11 mouse cellular contexts compared by ENCODE assay signal in genomic region chr2:35696193-35696541, GRCm38 (mm10).
DNase-seq lines count a peak whose midpoint lies in the region; ATAC-seq and TF ChIP-seq lines count a peak whose summit lies in the region.
"Had no signal": no experiment of that assay in that cellular context is flagged by ENCODE, and none has a peak within 500 bp of the region (broad histone marks: within the 10 kb centered on the region; RNA-seq: fewer than 3 reads in every experiment).

No protein-coding gene starts in this region.

- no peak overlapping the region for H3K4me3 ChIP-seq in hindbrain, embryonic 10.5 days
- H3K4me3 ChIP-seq in hindbrain, embryonic 11.5 days (ENCODE audit: low read depth, low read length) = no peak overlapping the region
- no peak overlapping the region for H3K4me3 ChIP-seq in C2C12 (ENCODE audit: insufficient read depth, poor library complexity, severe bottlenecking)
- H3K4me3 ChIP-seq in embryonic facial prominence, embryonic 10.5 days = no peak overlapping the region
- H3K4me3 ChIP-seq in limb, embryonic 13.5 days = peak overlapping the region; percentile 22; the same call in 1 of the 2 replicates
- H3K4me3 ChIP-seq in thymus, adult 2 months (ENCODE audit: control insufficient read depth, insufficient read depth, low read length) = no peak overlapping the region

- H3K36me3 ChIP-seq in hindbrain, embryonic 10.5 days = no peaks in the 10 kb centered on the region; the same call in 1 of the 2 replicates
- H3K36me3 ChIP-seq in hindbrain, embryonic 11.5 days (ENCODE audit: control insufficient read depth, insufficient read depth, low read length) = no peaks in the 10 kb centered on the region
- H3K36me3 ChIP-seq in C2C12 (ENCODE audit: control insufficient read depth, insufficient read depth) = no peaks in the 10 kb centered on the region
- 0 out of 2 replicates have a peak, but pooled peaks cover 3% of the 10 kb centered on the region for H3K36me3 ChIP-seq in embryonic facial prominence, embryonic 10.5 days (replicated peaks)
- H3K36me3 ChIP-seq in limb, embryonic 13.5 days = no peaks in the 10 kb centered on the region
- no peaks in the 10 kb centered on the region for H3K36me3 ChIP-seq in thymus, adult 2 months (ENCODE audit: control insufficient read depth, insufficient read depth, low read length)

- peaks cover 85% of the 10 kb centered on the region for H3K4me1 ChIP-seq in hindbrain, embryonic 10.5 days (replicated peaks)
- peaks cover 16% of the 10 kb centered on the region for H3K4me1 ChIP-seq in hindbrain, embryonic 11.5 days (replicated peaks; ENCODE audit: control insufficient read depth, insufficient read depth, low read length)
- H3K4me1 ChIP-seq in embryonic facial prominence, embryonic 10.5 days = peaks cover 99% of the 10 kb centered on the region
- peaks cover 100% of the 10 kb centered on the region for H3K4me1 ChIP-seq in limb, embryonic 13.5 days
- no peaks in the 10 kb centered on the region for H3K4me1 ChIP-seq in thymus, adult 2 months (replicated peaks; ENCODE audit: control insufficient read depth, insufficient read depth, low read length)

- H3K9me3 ChIP-seq in hindbrain, embryonic 10.5 days = no peaks in the 10 kb centered on the region
- no peaks in the 10 kb centered on the region for H3K9me3 ChIP-seq in hindbrain, embryonic 11.5 days (ENCODE audit: control insufficient read depth, low read length)
- H3K9me3 ChIP-seq in embryonic facial prominence, embryonic 10.5 days = no peaks in the 10 kb centered on the region
- H3K9me3 ChIP-seq in limb, embryonic 13.5 days = no peaks in the 10 kb centered on the region

- peaks cover 53% of the 10 kb centered on the region for H3K79me3 ChIP-seq in C2C12 (ENCODE audit: low read depth)

- H3K27ac ChIP-seq in hindbrain, embryonic 10.5 days = 0 out of 2 replicates have a peak overlapping the region, but pooled peaks have one; percentile 50
- H3K27ac ChIP-seq in hindbrain, embryonic 11.5 days (ENCODE audit: low read depth, low read length) = no peak overlapping the region
- peak overlapping the region; percentile 79 for H3K27ac ChIP-seq in embryonic facial prominence, embryonic 10.5 days (replicated peaks)
- H3K27ac ChIP-seq in limb, embryonic 13.5 days = peak overlapping the region; percentile 94
- no peak overlapping the region for H3K27ac ChIP-seq in thymus, adult 2 months (ENCODE audit: control insufficient read depth, insufficient read depth, low read length)

- peak overlapping the region; percentile 14 for H3ac ChIP-seq in C2C12 (ENCODE audit: control insufficient read depth, insufficient read length, low read depth)

- H3K4me2 ChIP-seq in hindbrain, embryonic 11.5 days (replicated peaks; ENCODE audit: low read depth, low read length) = no peak overlapping the region
- H3K4me2 ChIP-seq in limb, embryonic 13.5 days (replicated peaks) = peak overlapping the region; percentile 58

- H3K79me2 ChIP-seq in C2C12 (ENCODE audit: control insufficient read depth, insufficient read depth) = peaks cover 99% of the 10 kb centered on the region

- no peak for ATAC-seq in hindbrain, embryonic 11.5 days (ENCODE audit: low FRiP score)
- 0 out of 2 replicates have a peak, but pooled peaks have one; percentile 5 for ATAC-seq in limb, embryonic 13.5 days (ENCODE audit: low FRiP score, low read depth)

- 73% methylated on average over 7 of the region's 7 CpGs for WGBS in hindbrain, embryonic 10.5 days
- WGBS in hindbrain, embryonic 11.5 days = 66% methylated on average over 7 of the region's 7 CpGs
- 69% methylated on average over 7 of the region's 7 CpGs for WGBS in embryonic facial prominence, embryonic 10.5 days
- WGBS in limb, embryonic 13.5 days = 41% methylated on average over 7 of the region's 7 CpGs
- 95% methylated on average over 7 of the region's 7 CpGs for WGBS in thymus, adult 2 months

- no peak overlapping the region for H3K9ac ChIP-seq in hindbrain, embryonic 11.5 days (ENCODE audit: low read depth, low read length)
- 0 out of 2 replicates have a peak overlapping the region, but pooled peaks have one; percentile 35 for H3K9ac ChIP-seq in limb, embryonic 13.5 days

- H3K27me3 ChIP-seq in hindbrain, embryonic 10.5 days (ENCODE audit: insufficient read depth, poor library complexity, severe bottlenecking) = no peaks in the 10 kb centered on the region
- no peaks in the 10 kb centered on the region for H3K27me3 ChIP-seq in hindbrain, embryonic 11.5 days (ENCODE audit: control insufficient read depth, insufficient read depth, low read length)
- H3K27me3 ChIP-seq in C2C12 (ENCODE audit: control insufficient read depth, insufficient read depth, insufficient read length) = no peaks in the 10 kb centered on the region
- H3K27me3 ChIP-seq in embryonic facial prominence, embryonic 10.5 days (replicated peaks; ENCODE audit: low read depth, poor library complexity, severe bottlenecking) = no peaks in the 10 kb centered on the region
- no peaks in the 10 kb centered on the region for H3K27me3 ChIP-seq in limb, embryonic 13.5 days
- H3K27me3 ChIP-seq in thymus, adult 2 months (ENCODE audit: control insufficient read depth, insufficient read depth, low read length) = no peaks in the 10 kb centered on the region

- no peak for TF ChIP-seq POLR2A in thymus, adult 2 months (IDR thresholded peaks at IDR 0.05; ENCODE audit: control insufficient read depth, extremely low read depth, insufficient read depth, low read length, poor library complexity)

- DNase-seq in hindbrain, embryonic 10.5 days (ENCODE audit: low spot score) = no peak
- DNase-seq in hindbrain, embryonic 11.5 days (ENCODE audit: low spot score) = no peak
- no peak for DNase-seq in embryonic facial prominence, embryonic 10.5 days (ENCODE audit: low spot score)
- no peak for DNase-seq in T-cell, adult 2 months (ENCODE audit: low spot score)
- no peak for DNase-seq in urinary bladder, postnatal 25 days (ENCODE audit: low spot score)
- no peak for DNase-seq in thymus, adult 2 months
- DNase-seq: adrenal gland, postnatal 25 days; layer of hippocampus, adult 9-11 months; thymus, adult 18-20 months had no signal

- no peak for TF ChIP-seq CTCF in C2C12 (IDR thresholded peaks at IDR 0.05; ENCODE audit: control insufficient read depth, insufficient read depth, insufficient read length)
- no peak for TF ChIP-seq CTCF in thymus, adult 2 months (IDR thresholded peaks at IDR 0.05; ENCODE audit: borderline replicate concordance, control insufficient read depth, extremely low read depth, insufficient read depth, low read length, poor library complexity)

TF ChIP-seq in C2C12, 6 proteins besides CTCF, POLR2A, EP300 and RAD21:
- TF ChIP-seq FOSL1 (IDR thresholded peaks at IDR 0.05; ENCODE audit: insufficient read depth, low read length, poor library complexity, severe bottlenecking) (no peak), CEBPB (IDR thresholded peaks at IDR 0.05; ENCODE audit: low read depth) (no peak), MAX (IDR thresholded peaks at IDR 0.05) (no peak), USF1 (IDR thresholded peaks at IDR 0.05; ENCODE audit: low read depth) (no peak), MYOG (IDR thresholded peaks at IDR 0.05; ENCODE audit: control insufficient read depth, extremely low read depth, insufficient read length) (no peak), MYOD1 (IDR thresholded peaks at IDR 0.05; ENCODE audit: control insufficient read depth, insufficient read length, low read depth) (no peak)

Comparison
In these comparisons a context has a peak if more than half of its experiments do, and no peak if none do; other contexts are left out.
1. H3K27ac ChIP-seq: peak in hindbrain, embryonic 10.5 days (single experiment), embryonic facial prominence, embryonic 10.5 days (single experiment) and limb, embryonic 13.5 days (single experiment); none in hindbrain, embryonic 11.5 days (single experiment) and thymus, adult 2 months (single experiment).